Mouse (Mus musculus): ENCODE measurements around the gene Samd8.

DNA sequence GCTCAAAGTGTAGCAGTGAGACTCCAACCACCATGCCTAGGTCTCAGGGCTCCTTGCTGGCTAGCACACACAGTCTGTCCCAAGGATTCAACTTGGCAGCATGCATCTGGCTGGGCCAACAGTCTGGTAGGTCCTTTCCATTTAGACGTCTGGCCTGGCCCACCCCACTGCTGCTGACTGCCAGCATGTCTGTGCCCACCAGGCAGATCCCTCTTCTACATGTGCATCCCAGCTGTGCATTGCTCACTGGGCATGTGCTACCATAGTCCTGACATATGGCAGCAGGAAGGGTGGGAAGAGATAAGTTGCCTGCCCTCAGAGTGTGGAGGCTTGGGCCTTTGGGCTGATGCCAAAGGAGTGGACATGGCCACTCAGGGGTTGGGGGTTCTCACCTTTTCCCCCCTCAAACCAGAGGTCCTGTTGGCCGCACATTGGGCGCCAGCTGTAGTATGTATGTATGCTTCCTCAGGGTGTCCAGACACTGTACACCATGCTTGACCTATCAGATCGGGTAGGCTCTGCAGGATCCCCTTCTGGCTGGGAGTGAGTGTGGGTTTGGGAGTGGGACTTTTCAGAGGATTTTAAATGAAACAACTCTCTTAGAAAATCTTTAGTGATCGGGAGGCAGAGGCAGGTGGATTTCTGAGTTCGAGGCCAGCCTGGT, 52.3 kb downstream of the Samd8 start:
- no peak for TF ChIP-seq ZC3H11A (IDR thresholded peaks at IDR 0.05; ENCODE audit: borderline replicate concordance, low read depth, low read length)
- no peak for TF ChIP-seq HCFC1 (IDR thresholded peaks at IDR 0.05; ENCODE audit: borderline replicate concordance, insufficient read depth, low read length)
- TF ChIP-seq ZNF384 (IDR thresholded peaks at IDR 0.05; ENCODE audit: low read depth, low read length): no peak
- TF ChIP-seq MAFK (IDR thresholded peaks at IDR 0.05; ENCODE audit: insufficient read depth, low read depth, low read length): no peak
- no peak for TF ChIP-seq CHD2 (IDR thresholded peaks at IDR 0.05; ENCODE audit: low read depth, low read length)

Measured in ES-E14 (cell line).